Mouse (Mus musculus) hindbrain, embryonic 16.5 days (tissue): ENCODE measurements around the gene Atl2. TPM values are rescaled to one million over a fixed set of nuclear protein-coding genes. Genes with fewer than 3 reads are reported as not detected.

Source experiments
- ATAC-seq: fragments of 200-750 bp; cut with Nextera tagmentation; 2 replicates; pipeline ENCODE4 v1.8.0; 2017; ENCODE audit warnings: moderate TSS enrichment, moderate library complexity
- H3K27ac ChIP-seq: fragments of 300-500 bp; sonication (generic); 2 replicates; pipeline ENCODE4 v1.5.1; 2014; ENCODE audit warnings: low read depth, mild to moderate bottlenecking, control low read depth, low read length, moderate library complexity
- H3K27me3 ChIP-seq: fragments of 300-500 bp; sonication (generic); replicated peaks from 2 replicates; pipeline ENCODE4 v1.6.1; 2014; ENCODE audit warnings: low read length; ENCODE audit not compliant: control insufficient read depth, insufficient read depth
- H3K36me3 ChIP-seq: fragments of 300-500 bp; sonication (generic); 2 replicates; pipeline ENCODE4 v1.6.1; 2014; ENCODE audit warnings: mild to moderate bottlenecking, low read length, moderate library complexity, mixed read lengths; ENCODE audit not compliant: control insufficient read depth, insufficient read depth
- H3K4me1 ChIP-seq: fragments of 300-500 bp; sonication (generic); 2 replicates; pipeline ENCODE4 v1.6.1; 2014; ENCODE audit warnings: low read depth, low read length; ENCODE audit not compliant: control insufficient read depth, insufficient read depth
- H3K4me2 ChIP-seq: fragments of 300-500 bp; sonication (generic); 2 replicates; pipeline ENCODE4 v1.6.1; 2014; ENCODE audit warnings: mild to moderate bottlenecking, low read length, control low read depth, moderate library complexity
- H3K4me3 ChIP-seq: fragments of 300-500 bp; sonication (generic); 2 replicates; pipeline ENCODE4 v1.5.1; 2014; ENCODE audit warnings: mild to moderate bottlenecking, low read length, control low read depth, moderate library complexity
- H3K9ac ChIP-seq: fragments of 300-500 bp; sonication (generic); 2 replicates; pipeline ENCODE4 v1.6.1; 2014; ENCODE audit warnings: low read depth, mild to moderate bottlenecking, control low read depth, low read length, moderate library complexity
- H3K9me3 ChIP-seq: fragments of 300-500 bp; sonication (generic); 2 replicates; pipeline ENCODE4 v1.6.1; 2014; ENCODE audit warnings: mild to moderate bottlenecking, low read length, moderate library complexity; ENCODE audit not compliant: control insufficient read depth
- WGBS: fragments of 180-500 bp; shearing (Covaris S2); extraction: QIAGEN DNeasy Blood & Tissue Kit; methylation state at CpG from one replicate; pipeline ENCODE4 v1.1.7; 2014; 5-methylcytosine and 5-hydroxymethylcytosine counted together
- polyA plus RNA-seq: library from polyadenylated mRNA; unstranded; fragments of >200 nt; fragmentation: Nextera tagmentation; extraction: Ambion mirVana; gene quantifications from 2 replicates; pipeline ENCODE4 v1.2.1, GENCODE M21; 2015

Atl2 gene
- polyA plus RNA-seq, 1 experiment from 2014 or later = 39.0 TPM

- Histone ChIP-seq H3K36me3 (no peaks in the 10 kb centered on the region), H3K9ac (no peak overlapping the region), H3K4me3 (no peak overlapping the region), H3K27ac (no peak overlapping the region), H3K4me1 (no peaks in the 10 kb centered on the region), H3K9me3 (no peaks in the 10 kb centered on the region), H3K4me2 (no peak overlapping the region), H3K27me3 (no peaks in the 10 kb centered on the region; the same call in 1 of the 2 replicates)
- 80% methylated on average over 6 of the region's 6 CpGs for WGBS
- ATAC-seq = no peak
These were observed 79.0 kb downstream of the Atl2 start for GRCm38 (mm10) chr17:79816896-79817295.

- no peak overlapping the region for H3K27ac ChIP-seq
- H3K27me3 ChIP-seq = no peaks in the 10 kb centered on the region
- WGBS = 81% methylated on average over 9 of the region's 9 CpGs
- no peak for ATAC-seq
- no peak overlapping the region for H3K9ac ChIP-seq
- H3K4me3 ChIP-seq = no peak overlapping the region
- no peaks in the 10 kb centered on the region for H3K4me1 ChIP-seq
- H3K4me2 ChIP-seq = no peak overlapping the region
- H3K36me3 ChIP-seq = no peaks in the 10 kb centered on the region
- H3K9me3 ChIP-seq = no peaks in the 10 kb centered on the region
These were observed 85.5 kb downstream of the Atl2 start for GRCm38 (mm10) chr17:79810421-79810820.

GRCm38 (mm10) chr17:79809491-79810316, 86.2 kb downstream of the Atl2 start:
- Histone ChIP-seq H3K9me3 (no peaks in the 10 kb centered on the region), H3K4me2 (no peak overlapping the region), H3K27me3 (no peaks in the 10 kb centered on the region), H3K4me3 (no peak overlapping the region), H3K27ac (no peak overlapping the region), H3K9ac (no peak overlapping the region), H3K36me3 (no peaks in the 10 kb centered on the region), H3K4me1 (no peaks in the 10 kb centered on the region)
- 75% methylated on average over 23 of the region's 23 CpGs for WGBS
- ATAC-seq = no peak

- no peak overlapping the region for H3K9ac ChIP-seq
- H3K4me3 ChIP-seq = no peak overlapping the region
- no peak for ATAC-seq
- no peaks in the 10 kb centered on the region for H3K9me3 ChIP-seq
- H3K36me3 ChIP-seq = no peaks in the 10 kb centered on the region
- H3K27me3 ChIP-seq = no peaks in the 10 kb centered on the region
- no peaks in the 10 kb centered on the region for H3K4me1 ChIP-seq
- WGBS = 85% methylated on average over 8 of the region's 8 CpGs
- no peak overlapping the region for H3K4me2 ChIP-seq
- no peak overlapping the region for H3K27ac ChIP-seq
These were observed 88.5 kb downstream of the Atl2 start for GRCm38 (mm10) chr17:79807237-79807930.

GRCm38 (mm10) chr17:79804747-79805146, 91.2 kb downstream of the Atl2 start:
- Histone ChIP-seq H3K4me2 (no peak overlapping the region), H3K9ac (no peak overlapping the region), H3K27ac (no peak overlapping the region), H3K9me3 (no peaks in the 10 kb centered on the region), H3K36me3 (no peaks in the 10 kb centered on the region), H3K27me3 (no peaks in the 10 kb centered on the region), H3K4me3 (no peak overlapping the region), H3K4me1 (no peaks in the 10 kb centered on the region)
- WGBS = 74% methylated on average over 2 of the region's 2 CpGs
- ATAC-seq = no peak

- no peaks in the 10 kb centered on the region for H3K27me3 ChIP-seq
- H3K36me3 ChIP-seq = no peaks in the 10 kb centered on the region
- H3K4me1 ChIP-seq = no peaks in the 10 kb centered on the region
- no peak overlapping the region for H3K27ac ChIP-seq
- no peak overlapping the region for H3K4me3 ChIP-seq
- H3K4me2 ChIP-seq = no peak overlapping the region
- 54% methylated on average over 7 of the region's 7 CpGs for WGBS
- ATAC-seq = peak; percentile 69
- no peaks in the 10 kb centered on the region for H3K9me3 ChIP-seq
- no peak overlapping the region for H3K9ac ChIP-seq
These were observed 93.9 kb downstream of the Atl2 start for GRCm38 (mm10) chr17:79802056-79802455.

- H3K36me3 ChIP-seq = no peaks in the 10 kb centered on the region
- ATAC-seq = no peak
- no peaks in the 10 kb centered on the region for H3K9me3 ChIP-seq
- no peaks in the 10 kb centered on the region for H3K4me1 ChIP-seq
- no peak overlapping the region for H3K4me2 ChIP-seq
- no peaks in the 10 kb centered on the region for H3K27me3 ChIP-seq
- 94% methylated on average over 10 of the region's 10 CpGs for WGBS
- no peak overlapping the region for H3K27ac ChIP-seq
- H3K4me3 ChIP-seq = no peak overlapping the region
- no peak overlapping the region for H3K9ac ChIP-seq
These were observed 97.1 kb downstream of the Atl2 start for GRCm38 (mm10) chr17:79798831-79799230.

Other genes with a start within 250 kb of the Atl2 start
- 7.3 and 9.0 TPM in 2 replicates for gene Cyp1b1, start 181.1 kb downstream of the Atl2 start, polyA plus RNA-seq
- 46.2 and 48.0 TPM in 2 replicates for gene Hnrnpll, start 166.2 kb upstream of the Atl2 start, polyA plus RNA-seq
- gene Galm, start 231.3 kb upstream of the Atl2 start, polyA plus RNA-seq = 2.8 and 3.7 TPM in 2 replicates